Mouse (Mus musculus): ENCODE measurements around the gene Ambra1.

Gene Ambra1

DNA sequence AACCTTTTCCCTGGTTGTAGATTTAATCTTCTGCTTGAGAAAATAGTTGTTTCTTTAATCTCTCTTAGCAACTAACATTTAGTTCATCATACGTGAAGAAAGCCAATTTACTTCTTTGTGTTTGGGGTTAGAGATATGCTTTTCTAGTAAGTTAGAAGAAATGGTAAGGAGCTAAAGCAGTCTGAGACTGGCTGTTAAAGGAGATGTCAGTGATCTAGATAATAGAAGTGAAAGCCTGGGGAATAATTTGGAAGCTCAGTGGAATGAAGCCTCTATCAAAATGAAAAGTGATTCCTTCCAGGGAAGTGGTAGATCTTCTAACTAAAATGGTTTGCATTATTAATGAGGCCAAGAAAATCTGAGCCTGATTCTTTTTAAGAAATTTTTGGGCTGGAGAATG lies 141.3 kb downstream of the Ambra1 start:
- CTCF ChIA-PET: no interaction called here

DNA sequence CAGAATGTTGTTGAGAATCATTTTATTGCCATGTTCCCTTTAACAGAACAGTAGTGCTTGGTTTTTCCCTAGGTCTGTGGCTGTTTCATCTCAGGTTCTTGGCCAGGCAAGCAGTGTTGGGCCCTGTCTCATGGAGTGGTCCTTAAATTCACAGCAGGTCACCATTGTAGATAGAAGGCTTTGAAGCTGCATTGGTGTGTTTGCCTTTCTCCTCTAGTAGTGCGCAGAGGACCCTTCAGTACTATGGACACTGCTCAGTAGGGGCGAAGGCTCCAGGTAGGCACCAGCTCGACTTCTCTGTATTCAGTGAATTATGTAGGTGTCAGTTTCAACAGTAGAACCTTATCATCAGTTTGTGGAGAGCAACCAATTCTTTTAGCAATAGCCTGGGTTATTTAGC lies 142.7 kb downstream of the Ambra1 start:
- CTCF ChIA-PET: interaction anchor here (0.6 kb wide), 1 partner anchor 1087 kb away, joined by 3 read pairs; no protein-coding TSS in a partner anchor

DNA sequence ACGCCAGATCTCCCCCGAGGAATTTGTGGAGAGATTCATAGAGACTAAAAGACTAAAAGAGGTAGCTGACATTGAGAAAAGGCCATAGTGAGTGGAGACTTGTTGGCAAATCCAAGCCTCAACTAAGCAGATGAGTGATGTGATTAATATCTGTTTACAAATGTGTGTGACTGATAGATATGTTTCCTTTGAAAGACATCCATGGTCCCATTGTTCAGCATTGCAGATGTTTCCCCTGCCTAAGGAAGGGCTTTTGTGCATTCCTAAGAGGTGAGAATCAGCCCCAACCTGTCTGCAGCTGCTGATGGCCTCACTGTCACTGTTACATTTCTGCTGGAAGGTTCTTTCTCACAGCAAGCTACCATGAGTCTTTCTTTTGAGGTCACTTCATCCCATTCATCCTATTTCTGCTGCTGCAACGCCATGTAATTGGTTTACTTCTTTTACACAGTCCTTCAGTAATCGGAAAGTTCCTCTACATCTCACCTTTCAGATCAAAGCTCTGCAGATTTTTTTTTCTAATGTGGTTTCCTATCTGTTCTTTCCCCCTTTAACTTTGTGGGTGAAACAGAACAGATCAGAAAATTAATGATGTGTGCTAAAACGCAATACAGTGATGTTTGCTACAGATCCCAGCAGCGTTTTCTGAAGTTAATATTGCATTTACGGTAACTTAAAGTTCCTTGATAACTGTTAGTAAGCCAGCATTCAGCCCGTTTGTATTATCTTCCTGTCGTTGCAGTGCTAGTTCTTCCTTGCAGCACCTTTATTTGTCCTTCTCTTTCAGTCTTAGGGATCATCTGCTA lies 146.3 kb downstream of the Ambra1 start:
- CTCF ChIA-PET: no interaction called here

DNA sequence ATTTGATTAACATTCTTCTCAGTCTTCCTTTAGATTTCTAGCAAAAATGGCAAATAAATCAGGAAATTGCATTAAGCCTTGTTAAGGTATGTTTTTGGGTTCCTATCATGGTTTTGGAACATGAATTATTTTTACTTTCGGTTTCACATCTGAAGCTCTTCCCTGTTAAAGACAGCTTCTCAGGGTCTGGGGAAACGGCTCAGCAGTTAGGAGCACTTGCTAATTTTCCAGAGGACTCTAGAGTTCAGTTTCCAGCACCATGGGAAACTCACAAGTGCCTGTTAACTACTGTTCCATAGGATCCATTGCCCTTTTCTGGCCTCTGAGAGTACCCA lies 146.8 kb downstream of the Ambra1 start:
- CTCF ChIA-PET: no interaction called here

DNA sequence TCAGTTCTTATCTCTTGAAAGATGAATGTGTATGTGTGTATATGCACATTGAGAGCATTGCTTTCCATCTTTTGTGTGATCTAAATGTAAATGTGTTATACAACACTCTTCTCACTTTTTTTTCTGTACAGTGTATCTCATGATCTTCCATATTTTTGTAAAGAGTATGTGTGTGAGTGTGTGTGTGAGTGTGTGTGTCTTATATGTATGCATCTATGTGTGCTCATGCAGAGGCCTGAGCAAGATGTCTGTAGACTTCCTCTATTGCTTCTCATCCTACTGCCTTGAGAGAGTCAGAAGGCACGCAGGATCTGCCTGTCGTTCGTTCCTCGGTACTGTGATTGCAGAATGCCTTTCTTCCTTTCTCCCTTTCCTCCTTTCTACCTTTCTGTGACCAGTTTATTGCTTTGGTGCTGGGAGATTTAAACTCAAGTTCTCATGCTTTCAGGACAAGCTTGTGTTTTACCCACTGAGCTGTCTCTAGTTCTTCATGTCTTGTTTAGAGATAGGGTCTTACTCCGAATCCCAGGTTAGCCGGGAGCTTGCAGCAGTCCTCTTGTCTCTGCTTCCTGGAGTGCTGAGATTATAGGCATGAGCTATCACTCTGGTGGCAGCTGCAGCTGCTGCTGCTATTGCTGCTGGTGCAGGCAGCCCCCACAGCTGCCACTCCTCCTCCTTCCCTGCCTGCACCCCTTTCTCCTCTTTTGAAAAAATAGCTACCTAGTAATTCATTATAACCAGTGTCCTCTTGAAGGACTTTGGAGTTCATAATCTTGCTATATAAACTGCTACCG lies 148.7 kb downstream of the Ambra1 start:
- CTCF ChIA-PET: interaction anchor here (0.7 kb wide), 1 partner anchor 83 kb away, joined by 9 read pairs; no protein-coding TSS in a partner anchor

DNA sequence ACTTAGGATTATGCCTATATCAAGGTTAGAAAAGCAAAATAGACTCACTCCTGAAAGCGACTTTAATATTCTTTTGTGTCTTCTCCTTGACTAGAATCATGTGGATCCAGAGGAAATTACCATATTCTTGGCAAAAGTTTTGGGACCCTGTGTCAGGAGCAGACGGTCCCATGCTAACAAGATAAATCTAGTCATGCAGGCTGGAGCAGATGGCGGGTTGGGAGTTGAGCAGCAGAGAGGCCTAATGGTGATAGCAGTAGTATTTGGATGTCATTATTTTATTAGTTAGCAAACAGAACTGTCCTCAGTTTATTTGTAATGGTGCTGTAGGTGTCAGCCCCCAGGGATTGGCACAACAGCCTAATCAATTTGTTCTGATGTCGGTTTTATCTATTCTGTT lies 154.0 kb downstream of the Ambra1 start:
- CTCF ChIA-PET: no interaction called here

DNA sequence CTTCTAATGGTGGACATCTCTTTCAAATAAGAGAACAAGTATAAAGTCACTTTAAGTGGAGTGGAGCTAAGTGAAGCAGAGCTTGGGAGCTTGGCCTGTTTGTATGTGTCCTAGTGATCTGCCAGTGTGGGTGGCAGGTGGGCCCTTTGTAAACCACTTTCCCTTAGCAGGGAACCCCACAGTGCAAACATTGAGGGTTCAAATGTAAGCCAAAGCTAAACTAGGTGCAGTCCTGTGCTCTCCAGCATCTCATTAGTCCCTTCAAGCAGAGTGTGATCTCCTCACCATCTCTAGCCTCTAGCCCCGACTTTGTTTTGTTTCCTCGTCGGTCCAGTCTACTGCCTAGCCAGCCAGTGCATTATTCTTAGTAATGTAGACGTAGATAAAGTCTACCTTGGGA lies 154.7 kb downstream of the Ambra1 start:
- CTCF ChIA-PET: no interaction called here

DNA sequence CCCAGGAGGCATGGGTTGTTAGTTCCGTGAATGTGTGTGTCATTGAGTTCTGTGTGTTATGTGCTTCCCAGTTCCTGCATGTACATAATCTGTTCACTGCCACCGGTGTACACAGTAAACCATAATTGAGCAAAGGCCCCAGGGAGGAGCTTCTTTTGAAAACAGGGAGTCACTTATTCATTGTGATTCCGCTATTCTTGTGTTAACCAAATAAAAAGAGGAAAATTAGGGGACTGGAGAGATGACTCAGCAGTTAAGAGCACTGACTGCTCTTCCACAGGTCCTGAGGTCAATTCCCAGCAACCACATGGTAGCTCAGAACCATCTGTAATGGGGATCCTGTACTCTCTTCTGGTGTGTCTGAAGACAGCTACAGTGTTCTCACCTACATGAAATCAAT lies 164.8 kb downstream of the Ambra1 start:
- CTCF ChIA-PET: no interaction called here

DNA sequence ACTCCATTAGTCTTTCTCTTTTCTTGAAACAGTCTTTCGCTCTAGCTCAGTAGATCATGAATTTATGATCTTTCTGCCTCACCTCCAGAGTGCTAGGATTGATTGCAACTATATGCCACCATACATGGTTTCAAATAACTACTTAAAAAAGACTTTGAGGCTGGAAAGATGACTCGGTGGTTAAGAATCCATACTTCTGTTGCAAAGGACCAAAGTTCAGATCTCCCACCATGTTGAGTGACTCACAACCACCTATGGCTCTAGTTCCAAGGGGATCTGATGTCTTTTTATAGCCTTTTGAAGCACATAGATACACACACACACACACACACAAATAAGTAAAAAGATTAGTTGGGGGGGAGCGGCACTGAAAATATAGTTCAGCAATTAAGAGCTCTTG lies 165.5 kb downstream of the Ambra1 start:
- CTCF ChIA-PET: no interaction called here

DNA sequence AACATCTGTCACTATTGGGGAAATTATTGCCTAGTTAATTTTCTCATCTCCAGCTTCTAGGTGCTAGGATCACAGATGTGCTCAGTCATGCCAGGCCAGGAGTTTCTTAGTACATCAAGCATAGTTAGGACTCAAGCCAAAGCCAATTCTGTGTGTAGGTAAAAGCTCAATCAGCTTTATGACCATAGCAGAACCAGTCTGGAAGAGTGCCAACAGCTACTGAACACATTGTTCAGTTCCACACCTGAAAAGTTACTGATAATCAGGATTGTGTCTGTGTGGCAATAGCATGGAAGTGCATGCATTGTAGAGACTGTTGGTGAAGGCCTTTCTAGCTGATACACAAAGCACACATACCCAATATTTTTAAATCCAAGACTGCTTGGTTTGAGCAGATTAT lies 168.0 kb downstream of the Ambra1 start:
- CTCF ChIA-PET: no interaction called here

DNA sequence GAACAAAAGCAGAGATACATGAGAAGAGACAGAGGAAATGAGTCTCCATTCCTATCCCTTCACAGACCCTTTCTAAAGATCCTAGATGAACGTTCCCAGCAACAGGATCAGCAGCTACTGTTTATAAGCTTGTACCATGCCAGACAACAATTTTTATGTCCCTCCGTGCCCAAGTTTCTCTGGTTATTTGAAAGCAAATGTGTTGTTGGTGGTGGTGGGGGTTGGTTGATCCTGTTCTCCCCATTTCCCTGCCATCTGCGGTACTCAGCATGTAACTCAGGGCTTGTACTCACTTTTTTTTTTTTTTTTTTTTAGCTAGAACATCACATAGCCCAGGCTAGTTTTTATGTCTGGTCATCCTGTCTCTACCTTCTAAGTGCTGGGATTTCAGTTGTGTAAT lies 169.2 kb downstream of the Ambra1 start:
- CTCF ChIA-PET: no interaction called here

DNA sequence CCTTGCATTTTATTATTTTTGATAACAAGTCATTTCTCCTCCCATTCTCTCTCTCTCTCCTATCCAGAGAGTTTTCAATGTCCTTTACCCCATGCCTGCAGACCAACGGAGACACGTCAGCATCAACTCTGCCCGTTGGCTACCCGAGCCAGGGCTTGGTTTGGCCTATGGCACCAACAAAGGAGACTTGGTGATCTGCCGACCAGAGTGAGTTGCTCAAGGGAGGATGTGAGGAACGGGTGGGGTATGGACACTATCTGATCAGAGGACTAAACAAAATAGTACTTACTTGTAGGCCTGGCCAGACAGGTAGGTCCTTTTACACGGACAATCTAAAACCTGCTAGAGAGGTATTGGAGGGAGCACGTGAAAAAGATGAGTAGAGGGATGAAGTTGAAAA lies 170.5 kb downstream of the Ambra1 start:
- CTCF ChIA-PET: no interaction called here

DNA sequence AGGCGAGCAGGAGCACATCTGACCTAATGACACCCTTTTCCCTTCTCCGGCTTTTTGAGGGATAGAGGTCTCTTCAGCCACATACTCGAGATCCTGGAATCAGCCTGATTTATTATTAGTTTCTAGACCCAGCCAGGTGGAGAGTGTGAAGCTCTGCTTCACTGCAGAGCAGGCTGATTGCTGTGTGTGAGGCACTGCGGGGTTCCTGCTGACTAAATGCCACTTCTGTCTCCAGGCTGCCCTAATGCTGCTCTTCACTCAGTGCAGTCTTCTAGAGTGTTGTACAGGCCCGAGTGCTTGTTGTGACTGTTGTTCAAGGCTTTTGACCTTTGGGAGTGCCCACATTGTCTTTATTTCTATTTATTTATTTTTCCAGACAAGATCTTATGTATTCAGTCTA lies 172.4 kb downstream of the Ambra1 start:
- CTCF ChIA-PET: no interaction called here

DNA sequence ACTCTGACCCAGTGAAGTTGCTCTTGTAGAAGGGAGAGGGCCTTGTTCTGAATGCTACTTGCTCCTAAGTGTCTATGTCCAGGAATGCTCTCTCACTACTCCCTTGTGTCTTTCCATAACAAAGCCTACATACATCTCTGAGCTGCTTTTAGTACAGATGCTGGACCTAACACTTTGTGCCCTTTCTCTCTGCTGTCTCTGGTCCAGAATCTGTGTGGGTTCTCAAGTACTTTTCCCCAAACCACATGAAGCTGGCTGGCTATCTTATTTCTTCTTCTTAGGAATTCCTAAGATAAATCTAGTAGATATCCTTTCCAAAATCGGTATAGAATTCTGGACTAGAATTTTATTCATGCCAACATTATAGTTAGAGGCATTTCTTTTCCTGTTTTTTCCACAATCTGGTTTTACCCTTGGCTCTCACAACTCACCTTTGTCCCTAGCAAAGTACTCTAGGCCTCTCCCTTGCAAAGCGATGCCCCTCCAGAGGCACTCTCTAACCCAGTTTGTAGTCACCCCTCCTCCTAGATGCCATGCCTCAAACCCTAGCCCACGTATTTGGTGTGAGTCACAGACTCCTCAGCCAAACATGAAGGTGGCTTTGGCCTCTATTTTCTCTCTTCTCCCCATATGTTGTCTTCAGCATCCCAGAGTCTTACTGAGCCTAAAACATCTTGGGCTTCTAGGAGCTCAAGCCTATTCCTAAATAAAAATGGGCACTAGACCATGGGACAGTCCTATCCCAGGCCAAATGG lies 173.4 kb downstream of the Ambra1 start:
- CTCF ChIA-PET: no interaction called here

DNA sequence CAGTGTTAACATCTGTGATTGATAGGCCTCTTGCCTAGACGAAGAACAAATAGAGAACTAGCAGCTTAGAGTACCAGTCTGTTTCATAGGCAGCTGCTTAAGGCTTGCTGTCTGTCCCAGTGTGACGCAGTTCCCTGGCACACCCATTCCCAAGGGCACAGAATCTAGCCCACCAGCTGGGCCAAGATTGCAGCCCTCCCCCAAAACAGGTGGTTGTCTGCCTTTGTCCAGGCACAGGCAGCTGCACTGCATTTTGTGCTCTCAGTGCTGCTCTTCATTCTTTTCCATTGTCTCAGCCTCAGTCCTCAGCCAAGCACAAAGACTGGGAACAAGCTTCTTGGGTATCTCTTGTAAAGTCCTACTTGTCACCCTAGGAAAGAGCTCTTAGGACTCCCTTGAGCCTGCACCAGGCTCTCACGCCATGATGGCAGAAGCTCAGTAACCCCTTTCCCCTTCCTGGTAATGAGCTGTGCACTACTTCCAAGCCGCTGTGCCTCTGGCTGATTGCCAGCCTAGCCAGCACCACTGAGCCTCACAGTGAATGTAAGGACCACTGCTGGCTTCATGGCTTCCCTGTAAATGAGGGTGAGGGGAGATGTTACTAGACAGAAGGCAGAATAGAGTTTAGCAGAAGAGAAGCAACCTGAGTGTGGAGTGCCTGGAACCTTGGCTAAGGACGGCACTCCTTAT lies 174.8 kb downstream of the Ambra1 start:
- CTCF ChIA-PET: no interaction called here

DNA sequence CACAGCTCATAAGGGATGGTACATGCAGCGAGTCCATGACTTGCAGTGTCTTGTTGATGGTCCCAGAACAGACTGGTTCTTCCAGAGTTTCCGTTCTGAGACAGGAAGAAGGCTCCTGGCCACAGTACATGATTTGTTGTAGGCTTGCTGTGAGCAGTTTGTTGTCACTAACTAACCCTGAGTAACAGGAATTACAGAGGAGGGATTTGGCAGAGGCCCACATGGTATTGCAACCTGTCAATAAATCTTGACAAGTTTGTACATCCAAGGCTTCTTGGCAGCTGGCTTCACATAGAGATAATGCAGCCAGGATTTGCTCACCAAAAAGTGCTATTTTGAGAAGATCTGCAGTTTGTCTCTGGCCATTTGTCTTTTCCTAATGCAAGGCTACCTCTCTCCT lies 176.2 kb downstream of the Ambra1 start:
- CTCF ChIA-PET: no interaction called here

DNA sequence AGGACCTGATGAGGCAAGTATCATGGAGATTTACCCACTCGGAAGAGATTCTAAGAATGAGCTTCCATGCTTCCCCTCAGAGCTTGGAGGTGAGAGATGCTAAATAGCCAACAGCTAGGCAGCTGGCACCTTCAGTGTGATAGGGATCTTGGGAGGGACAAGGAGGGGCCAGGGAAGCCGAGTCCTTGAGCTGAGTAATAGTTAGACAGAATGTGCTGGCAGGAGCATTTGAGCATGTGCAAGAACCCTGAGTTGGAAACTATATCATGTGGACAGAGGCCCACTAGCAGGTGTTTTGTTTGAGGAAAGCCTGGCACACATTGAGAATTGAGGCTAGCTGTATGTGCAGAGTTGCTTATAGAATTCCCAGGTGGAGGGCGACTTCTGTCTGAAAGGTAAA lies 182.7 kb downstream of the Ambra1 start:
- CTCF ChIA-PET: no interaction called here

DNA sequence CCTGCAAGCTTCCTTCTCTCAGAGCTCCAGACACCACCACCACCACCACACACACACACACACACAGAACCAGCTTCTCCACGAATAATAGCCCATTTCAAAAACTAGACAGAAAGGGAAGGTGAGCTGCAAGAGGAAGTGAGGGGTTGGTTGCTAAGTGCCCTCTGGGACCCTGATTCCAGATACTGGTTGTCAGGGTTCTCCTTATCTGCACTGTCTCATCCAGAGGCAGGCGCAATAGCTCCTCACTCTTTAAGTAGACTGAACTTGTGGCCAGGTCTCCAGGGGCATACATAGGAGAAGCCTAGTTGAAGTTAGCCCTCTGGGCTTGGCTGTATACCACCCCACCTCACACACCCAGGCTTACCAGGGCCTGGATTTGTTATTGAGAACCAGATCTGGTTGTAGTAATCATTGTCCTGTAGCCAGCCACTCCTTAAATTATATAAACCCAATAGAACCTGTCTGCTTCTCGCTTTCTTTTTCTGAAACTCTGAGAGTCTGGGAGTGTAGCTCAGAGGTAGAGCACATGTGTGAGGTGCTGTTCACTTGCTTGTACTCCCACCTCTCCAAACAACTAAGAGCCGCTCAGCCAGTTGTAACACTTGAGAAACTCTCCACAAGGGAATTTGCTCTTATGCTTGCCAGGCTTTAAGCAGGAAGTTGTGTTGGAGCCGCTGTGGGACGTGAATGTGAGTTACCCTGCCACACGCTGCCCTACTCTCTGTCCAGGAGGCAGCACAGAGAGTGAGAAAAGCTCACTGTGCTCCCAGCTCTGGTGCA lies 183.6 kb downstream of the Ambra1 start:
- CTCF ChIA-PET: interaction anchor here (0.6 kb wide), 1 partner anchor 69 kb away, joined by 5 read pairs; no protein-coding TSS in a partner anchor

DNA sequence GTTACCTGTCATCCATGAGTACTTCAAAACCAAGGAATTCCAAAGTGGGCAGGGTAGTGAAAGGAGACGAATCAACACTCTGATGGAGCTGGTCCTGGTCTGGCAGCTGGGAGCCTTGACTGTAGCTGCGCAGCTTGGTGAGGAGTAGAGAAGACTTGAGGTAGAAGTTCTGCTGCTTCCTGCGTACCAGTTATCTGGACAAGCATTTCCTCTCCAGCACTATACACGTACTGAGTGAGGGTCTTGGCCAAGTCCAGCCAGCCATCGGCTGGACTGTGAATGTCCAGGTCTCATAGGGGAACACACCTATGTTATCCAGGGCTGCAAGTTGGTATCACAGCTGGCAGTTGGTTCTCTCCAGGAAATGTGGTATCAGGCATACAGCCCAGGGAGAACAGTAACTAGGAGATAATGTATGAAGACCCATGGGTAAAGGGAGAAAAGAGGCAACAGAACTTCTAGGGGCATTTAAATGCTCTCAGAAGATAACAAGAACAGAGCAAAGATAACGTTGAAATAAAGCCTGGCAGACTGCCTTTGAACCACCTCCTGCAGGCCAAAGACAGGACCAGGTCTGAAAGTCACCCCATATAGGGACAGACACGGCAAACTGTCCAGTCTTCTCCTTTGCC lies 186.5 kb downstream of the Ambra1 start:
- CTCF ChIA-PET: no interaction called here

DNA sequence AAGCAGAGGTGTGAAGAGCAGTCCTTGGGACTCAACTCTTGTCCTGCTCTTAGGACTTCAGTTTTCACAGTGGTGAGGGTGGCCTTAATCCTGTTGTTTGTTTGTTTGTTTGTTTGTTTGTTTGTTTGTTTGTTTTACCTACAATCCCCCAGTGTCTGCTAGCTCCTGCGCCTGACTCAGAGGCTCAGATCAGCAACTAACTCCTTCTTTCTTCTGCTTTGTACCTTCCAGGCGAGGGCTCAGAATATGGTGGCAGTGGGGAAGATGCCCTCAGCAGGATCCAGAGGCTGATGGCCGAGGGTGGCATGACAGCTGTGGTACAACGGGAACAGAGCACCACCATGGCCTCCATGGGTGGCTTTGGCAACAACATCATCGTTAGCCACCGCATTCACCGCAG lies 187.2 kb downstream of the Ambra1 start:
- CTCF ChIA-PET: no interaction called here

DNA sequence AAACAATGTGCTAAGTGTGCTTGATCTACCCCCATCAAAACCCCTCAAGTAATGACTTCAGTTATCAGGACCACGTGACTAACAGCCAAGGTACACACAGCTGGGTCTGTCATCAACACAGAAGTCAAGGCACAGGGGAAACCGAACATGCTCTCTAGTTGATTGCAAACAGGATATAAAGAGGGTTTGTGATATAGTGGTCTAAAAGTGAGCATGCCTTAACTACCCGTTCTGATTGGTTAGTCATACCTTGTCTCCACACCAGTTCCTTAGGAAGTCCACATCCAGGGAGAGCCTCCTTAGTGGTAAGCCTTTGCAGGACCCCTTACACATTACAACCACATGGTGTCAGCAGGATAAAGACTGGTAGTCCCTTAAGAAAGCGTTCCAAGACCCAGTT lies 190.2 kb downstream of the Ambra1 start:
- CTCF ChIA-PET: no interaction called here
